Mouse (Mus musculus) left cerebral cortex, adult 2 months (tissue): ENCODE data around the gene Pyy. TPM values are rescaled to one million over a fixed set of nuclear protein-coding genes. Genes with fewer than 3 reads are reported as not detected.

Experiments
- DNase-seq, 2 experiments: peaks; one replicate each; pipeline ENCODE4 v3.0.0; 2021 to 2022; ENCODE audit warnings: low spot score in 2 of 2, mixed read lengths in 1 of 2; ENCODE audit errors: extremely low spot score in 1 of 2
- H3K27ac ChIP-seq: fragments of 200-600 bp; 2 replicates; pipeline ENCODE4 v1.8.1; 2022
- H3K4me3 ChIP-seq: fragments of 200-600 bp; 2 replicates; pipeline ENCODE4 v1.8.1; 2022
- CTCF ChIP-seq: fragments of 200-600 bp; IDR thresholded peaks from 2 replicates; pipeline ENCODE4 v1.8.1; 2022; ENCODE audit warnings: antibody characterized with exemption, mild to moderate bottlenecking, moderate library complexity
- intact Hi-C: fragments of 180-260 bp; cut with DNase I; formaldehyde crosslinking; loops from one replicate; pipeline ENCODE4 v1.15.1; 2025
- total RNA-seq, 2 experiments: library from RNA; stranded (reverse); gene quantifications; 2 replicates each; pipeline ENCODE4 v1.2.3; 2021

Pyy gene
- total RNA-seq, 2 experiments from 2014 or later: not detected

DNA sequence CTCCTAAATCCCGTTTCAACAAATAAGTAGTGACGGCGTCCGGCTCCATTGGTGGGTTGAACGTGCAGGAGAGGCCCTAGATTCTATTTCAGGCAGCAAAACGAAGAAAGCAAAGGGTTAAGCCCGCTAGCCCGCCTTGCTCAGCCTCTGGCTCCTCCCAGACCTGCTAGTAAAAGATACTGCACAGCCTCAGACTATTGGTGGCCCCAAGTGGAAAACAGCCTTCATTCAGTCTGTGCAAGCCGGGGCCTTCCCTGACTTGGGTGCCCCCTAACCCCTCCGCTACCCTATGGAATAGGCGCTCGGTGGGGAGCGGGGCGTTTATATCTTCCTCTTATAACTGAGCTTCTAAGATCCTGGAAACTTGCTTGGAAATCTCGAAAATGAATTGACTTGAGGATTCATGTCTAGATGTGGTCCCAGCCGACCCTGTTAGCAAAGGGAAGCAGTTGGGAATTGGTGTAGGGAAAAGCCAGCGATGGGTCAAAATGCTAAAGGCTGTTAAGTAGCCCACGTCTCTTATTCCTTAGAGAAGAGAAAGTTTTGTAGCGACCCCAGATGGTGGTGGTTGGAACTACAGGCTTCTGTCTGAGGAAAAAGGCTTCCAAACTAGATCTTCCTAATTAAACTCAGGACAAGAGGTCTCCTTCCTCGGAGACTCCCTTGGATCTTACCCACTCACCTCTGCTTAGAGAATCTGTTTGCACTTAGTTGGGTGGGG is 18.4 kb downstream of the Pyy start:
- H3K27ac ChIP-seq: peak overlapping the region; percentile 99
- peak; percentile 78 for TF ChIP-seq CTCF
- intact Hi-C loops: loop anchor here (2.0 kb wide), 1 partner anchor 104 kb away; the partner anchor contains the start of gene Cfap97d1
- DNase-seq: peak; percentile 63 to 71
- peak overlapping the region; percentile 67 for H3K4me3 ChIP-seq

DNA sequence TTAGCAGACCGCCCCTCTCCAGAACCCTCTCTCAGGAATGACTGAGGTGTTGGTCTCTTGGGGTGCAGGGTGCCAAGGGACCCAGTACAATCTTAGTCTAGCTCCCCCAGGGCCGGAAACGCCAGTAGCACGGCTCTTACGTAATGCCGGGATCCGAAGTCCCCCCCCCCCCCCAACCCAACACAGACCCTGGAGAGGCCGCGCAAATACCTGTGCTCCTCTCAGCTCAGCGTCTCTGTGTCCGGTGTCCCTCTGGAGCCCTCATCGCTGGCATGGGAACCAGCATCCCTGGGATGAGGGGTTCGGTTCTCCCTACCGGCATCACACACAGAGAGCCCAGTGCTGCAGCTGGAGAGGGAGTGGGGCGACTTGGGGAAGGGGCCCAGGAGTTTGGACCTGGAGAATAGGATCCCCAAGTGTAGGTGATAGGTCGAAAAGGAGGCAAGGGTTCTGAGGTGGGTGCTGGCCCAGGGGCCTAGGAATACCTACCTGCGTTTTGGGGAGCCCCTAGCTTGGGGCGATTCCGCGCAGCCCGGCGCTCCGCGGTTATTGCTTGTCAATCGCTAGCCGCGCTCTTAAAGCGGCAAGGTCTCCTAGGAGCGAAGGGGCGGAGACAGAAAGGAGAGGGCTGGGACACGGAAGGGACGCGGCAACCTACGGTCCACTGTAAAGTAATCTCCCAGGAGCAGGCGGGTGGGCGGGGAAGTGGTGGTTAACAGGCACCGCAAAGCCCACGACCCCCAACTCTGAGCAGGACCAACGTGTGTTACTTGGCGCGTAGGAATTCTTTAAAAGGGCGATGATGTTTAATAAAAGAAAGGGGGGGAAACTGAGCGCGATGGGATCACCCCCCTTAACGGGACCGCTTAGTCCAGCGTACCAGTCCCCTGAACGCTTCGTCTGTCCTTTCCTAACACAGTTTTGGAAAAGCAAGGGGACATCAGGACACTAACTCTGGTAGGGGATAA is 19.4 kb downstream of the Pyy start, which contains the start of gene Mpp2:
TSS of gene Mpp2 (minus strand) at position 585 of the 968 bp plus-strand sequence.
- DNase-seq: peak; percentile 74 to 76
- TF ChIP-seq CTCF: no peak
- peak within 1 kb of the TSS; percentile 99 for H3K27ac ChIP-seq
- intact Hi-C loops: loop anchor here (1.0 to 2.0 kb wide), 3 partner anchors 27 to 103 kb away; partner anchors contain the start of gene Cfap97d1
- peak within 1 kb of the TSS; percentile 67 for H3K4me3 ChIP-seq

DNA sequence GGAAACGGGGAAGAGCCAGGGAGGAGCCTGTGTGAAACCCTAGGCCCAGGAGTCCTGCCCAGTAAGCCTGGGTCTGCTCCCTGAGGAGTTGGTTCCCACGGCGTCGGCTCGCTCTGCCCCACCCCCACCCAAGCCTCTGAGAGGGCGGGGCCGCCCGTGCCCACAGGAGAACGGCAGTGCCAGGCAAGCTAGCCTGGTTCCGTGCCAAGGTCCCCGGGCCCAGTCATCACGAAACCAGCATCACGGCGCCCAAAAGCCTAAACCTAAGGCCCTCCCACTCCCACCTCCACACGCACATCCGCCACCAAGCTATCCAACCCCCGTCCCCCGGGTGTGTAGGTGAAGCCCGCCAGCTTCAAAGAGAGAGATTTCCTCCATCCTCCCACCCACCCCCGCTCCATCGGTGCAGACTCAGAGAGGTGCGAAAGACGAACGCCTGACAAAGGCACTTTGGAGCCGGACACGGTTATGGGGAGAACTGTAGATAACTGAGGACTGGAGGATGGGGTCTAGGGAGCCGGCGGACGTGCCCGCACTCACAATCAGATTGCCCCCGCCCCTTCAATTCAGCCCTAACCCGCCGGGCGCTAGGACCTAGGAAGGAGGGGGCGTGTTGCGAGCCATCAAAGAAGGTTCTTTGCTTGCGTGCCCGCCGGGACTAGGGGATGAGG is 20.4 kb downstream of the Pyy start:
- TF ChIP-seq CTCF: no peak
- intact Hi-C loops: loop anchor here (1.0 kb wide), 1 partner anchor 61 kb away; no protein-coding TSS in a partner anchor
- Histone ChIP-seq H3K27ac (peak overlapping the region; percentile 99), H3K4me3 (peak overlapping the region; percentile 67)
- peak; percentile 82 to 86 for DNase-seq

DNA sequence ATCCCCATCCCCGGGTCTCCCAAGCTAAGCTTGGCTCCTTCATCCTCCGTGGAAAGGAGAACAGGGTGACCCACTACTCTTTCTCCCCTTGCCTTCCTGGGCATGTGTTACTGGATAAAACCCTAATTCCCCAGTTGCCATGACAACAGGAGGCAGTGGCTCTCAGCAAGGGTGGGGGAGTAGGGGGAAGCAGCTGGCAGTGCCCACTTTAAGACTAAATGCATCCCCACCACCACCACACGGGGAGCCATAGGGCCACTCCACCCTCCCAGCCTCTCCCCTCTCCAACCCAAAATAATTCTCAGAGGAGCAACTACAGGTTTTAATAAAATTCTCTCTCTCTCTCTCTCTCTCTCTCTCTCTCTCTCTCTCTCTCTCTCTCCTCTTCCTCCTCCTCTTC is 21.3 kb downstream of the Pyy start:
- intact Hi-C loops: no loop called here
- H3K4me3 ChIP-seq: peak overlapping the region; percentile 67
- TF ChIP-seq CTCF: peak; percentile 44
- DNase-seq: peak; percentile 61 to 62
- H3K27ac ChIP-seq: peak overlapping the region; percentile 41; the same call in 1 of the 2 replicates

DNA sequence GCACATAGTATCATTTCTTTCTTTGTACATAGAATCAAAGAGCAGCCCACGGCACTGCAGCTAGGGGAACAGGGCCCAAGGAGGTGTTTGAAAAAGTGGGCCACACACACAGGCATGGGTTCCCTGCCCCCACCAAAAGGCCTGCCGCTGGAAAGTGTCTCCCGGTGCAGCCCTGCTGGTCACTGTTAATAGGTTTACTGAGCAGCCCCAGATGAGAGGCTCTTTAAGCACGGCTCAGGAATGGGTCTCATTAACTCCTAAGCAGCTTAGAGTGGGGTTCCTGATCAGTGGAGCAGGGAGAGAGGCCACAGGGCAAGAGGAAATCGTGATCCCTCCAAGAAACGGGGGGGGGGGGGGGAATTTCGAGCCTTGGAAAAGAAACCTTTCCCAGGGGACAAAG is 23.5 kb downstream of the Pyy start:
- intact Hi-C loops: no loop called here
- TF ChIP-seq CTCF: no peak; the same call in 1 of the 2 replicates
- DNase-seq: no peak
- no peak overlapping the region for H3K4me3 ChIP-seq
- no peak overlapping the region for H3K27ac ChIP-seq

DNA sequence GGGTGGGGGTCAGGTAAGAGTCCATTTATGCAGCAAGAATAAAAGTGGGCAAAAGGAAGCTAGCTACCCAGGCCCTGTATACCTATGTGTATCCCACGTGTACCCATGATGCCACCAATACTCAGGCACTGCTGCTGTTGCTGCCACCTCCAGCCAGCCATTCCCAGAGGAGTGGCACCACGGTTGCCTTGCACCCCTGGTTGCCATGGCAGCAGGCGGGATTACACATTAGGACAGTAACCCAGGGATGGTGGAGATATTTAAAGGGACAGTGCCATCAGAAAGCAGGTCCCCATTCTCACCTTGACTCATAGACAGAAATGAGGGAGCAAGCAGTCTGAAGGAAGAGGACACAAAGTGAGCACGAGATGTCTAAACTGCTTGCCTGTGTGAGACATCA is 24.4 kb downstream of the Pyy start:
- no peak for TF ChIP-seq CTCF
- Histone ChIP-seq H3K4me3 (peak overlapping the region; percentile 37; the same call in 1 of the 2 replicates), H3K27ac (no peak overlapping the region)
- intact Hi-C loops: no loop called here
- no peak for DNase-seq

DNA sequence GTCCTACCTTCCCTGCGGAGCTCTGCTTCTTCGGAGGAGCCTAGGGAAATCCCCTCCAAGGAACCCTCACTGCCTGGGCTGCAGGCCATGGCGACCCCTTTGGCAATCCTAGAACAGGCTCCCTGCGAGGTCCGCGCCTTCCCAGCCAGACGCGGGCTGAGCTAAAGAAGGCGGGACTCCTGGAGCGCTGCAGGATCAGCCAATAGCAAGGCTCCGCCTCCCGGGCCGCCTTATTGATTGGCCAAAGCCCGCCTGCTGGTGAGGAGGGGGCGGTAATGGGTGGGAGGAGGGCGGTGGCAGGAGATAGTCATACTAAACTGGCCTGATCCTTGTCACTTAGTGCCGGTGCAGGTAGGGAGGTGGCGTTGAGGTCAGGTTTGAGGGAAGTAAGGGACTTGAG is 25.3 kb downstream of the Pyy start:
- TF ChIP-seq CTCF: no peak
- intact Hi-C loops: no loop called here
- H3K4me3 ChIP-seq: peak overlapping the region; percentile 37
- H3K27ac ChIP-seq: no peak overlapping the region
- DNase-seq: peak; percentile 74 to 83

DNA sequence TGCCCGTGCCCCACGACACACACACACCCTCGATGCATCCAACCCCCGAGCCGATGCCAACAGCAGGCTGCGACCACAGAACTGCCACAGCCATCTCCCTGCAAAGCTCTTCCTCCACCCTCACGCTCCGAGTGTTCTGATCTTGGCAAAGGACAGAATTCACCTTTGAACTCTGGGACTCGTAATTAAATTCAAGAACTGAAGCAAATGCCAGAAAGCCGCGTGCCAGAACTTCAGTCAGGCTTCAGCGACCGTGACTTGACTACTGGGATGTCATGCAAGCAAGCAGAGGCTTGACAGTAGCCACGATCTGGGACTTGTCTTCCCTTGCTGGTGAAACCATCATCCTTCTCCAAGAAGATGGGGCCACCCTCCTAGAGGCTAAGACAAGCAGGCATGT is 33.9 kb downstream of the Pyy start:
- no peak for TF ChIP-seq CTCF
- intact Hi-C loops: no loop called here
- no peak overlapping the region for H3K27ac ChIP-seq
- no peak for DNase-seq
- H3K4me3 ChIP-seq: no peak overlapping the region

DNA sequence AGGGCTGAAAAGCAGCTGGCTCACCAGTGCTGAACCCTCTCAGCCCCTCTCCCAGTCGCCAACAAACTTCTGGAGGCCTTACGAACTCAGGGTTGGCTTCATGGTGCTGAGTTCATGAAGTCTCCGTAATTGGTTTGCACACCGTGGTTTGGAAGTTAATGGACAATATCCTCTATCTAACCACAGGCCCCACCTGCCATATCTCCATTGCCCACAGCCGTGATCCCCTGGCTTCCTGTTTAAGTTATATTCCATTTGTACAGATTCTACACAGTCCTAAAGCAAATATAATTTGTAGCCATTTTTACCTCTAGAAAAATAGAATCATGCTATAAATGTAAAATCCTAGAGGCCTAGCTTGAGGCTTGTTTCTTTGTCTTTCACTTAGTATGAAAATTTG is 34.9 kb downstream of the Pyy start:
- TF ChIP-seq CTCF: no peak
- DNase-seq: no peak
- Histone ChIP-seq H3K4me3 (no peak overlapping the region), H3K27ac (no peak overlapping the region)
- intact Hi-C loops: no loop called here

DNA sequence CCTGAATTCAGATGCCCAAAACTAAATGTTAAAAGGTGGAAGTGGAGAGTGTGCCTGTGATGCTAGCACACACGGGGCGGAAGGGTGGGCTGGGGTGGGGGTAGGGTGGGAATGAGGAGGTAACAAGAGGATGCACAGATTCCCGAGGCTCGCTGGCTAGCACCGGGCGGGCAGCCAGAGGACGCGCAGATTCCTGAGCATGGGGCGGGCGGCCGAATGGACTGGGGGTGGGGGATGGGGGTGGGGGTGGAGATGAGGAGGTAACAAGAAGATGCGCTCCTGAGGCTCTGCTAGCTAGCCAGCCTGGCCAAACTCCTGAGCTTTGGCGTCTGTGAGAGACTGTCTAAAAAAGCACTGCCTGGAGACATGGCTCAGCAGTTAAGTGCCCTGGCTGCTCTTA is 37.2 kb downstream of the Pyy start:
- H3K27ac ChIP-seq: no peak overlapping the region
- no peak for DNase-seq
- TF ChIP-seq CTCF: no peak
- intact Hi-C loops: no loop called here
- H3K4me3 ChIP-seq: no peak overlapping the region

DNA sequence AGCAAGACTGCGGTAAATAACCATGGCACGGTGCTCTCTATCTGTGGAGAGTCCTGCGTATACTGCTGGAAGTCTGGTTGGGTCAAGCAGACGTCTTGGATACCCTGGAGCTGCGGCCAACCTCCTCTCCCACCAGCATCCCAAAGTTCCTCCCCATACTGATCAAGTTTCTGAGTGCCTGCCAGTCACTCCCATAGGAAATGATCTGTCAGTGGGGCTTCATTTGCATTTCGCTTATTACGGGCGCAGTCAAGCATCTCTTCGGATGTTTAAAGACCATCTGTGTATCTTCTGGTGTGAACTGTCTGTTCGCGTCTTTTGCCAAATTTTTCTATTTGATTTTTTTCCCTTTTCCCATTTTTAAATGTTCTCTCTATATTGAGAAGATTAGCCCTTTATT is 38.0 kb downstream of the Pyy start:
- no peak for DNase-seq
- TF ChIP-seq CTCF: no peak
- no peak overlapping the region for H3K27ac ChIP-seq
- intact Hi-C loops: no loop called here
- no peak overlapping the region for H3K4me3 ChIP-seq
